Mouse (Mus musculus): ENCODE measurements around the gene Tmprss11f. TPM values are rescaled to one million over a fixed set of nuclear protein-coding genes. Genes with fewer than 3 reads are reported as not detected.
"Not testable (repeated sequence)": the region's sequence is repeated elsewhere in the genome, so short reads cannot be mapped to it uniquely, and the experiment has no call there.

Gene Tmprss11f
- polyA plus RNA-seq (2015; fragmentation: Nextera tagmentation; extraction: Ambion mirVana) = not detected in 2 replicates

GRCm38 (mm10) chr5:86632324-86632723 lies at the start of gene Tmprss11f:
Gene Tmprss11f, minus strand, starts transcription at chr5:86632424.
- no peak for ATAC-seq
- Histone ChIP-seq H3K27ac (ENCODE audit: low read length) (no peak within 1 kb of the TSS), H3K4me3 (ENCODE audit: low read depth, low read length) (no peak within 1 kb of the TSS), H3K27me3 (ENCODE audit: control insufficient read depth, insufficient read depth, low read depth, low read length) (no peaks in the 10 kb centered on the region), H3K9ac (ENCODE audit: low read depth, low read length) (no peak within 1 kb of the TSS), H3K4me2 (ENCODE audit: low read length) (no peak within 1 kb of the TSS), H3K36me3 (ENCODE audit: control insufficient read depth, insufficient read depth, low read length) (no peaks in the 10 kb centered on the region), H3K9me3 (replicated peaks; ENCODE audit: control insufficient read depth, low read length, poor library complexity, severe bottlenecking) (no peaks in the 10 kb centered on the region), H3K4me1 (ENCODE audit: control insufficient read depth, insufficient read depth, low read length) (no peaks in the 10 kb centered on the region)
- WGBS = 81% methylated on average over 5 of the region's 5 CpGs

- Histone ChIP-seq H3K9ac (ENCODE audit: low read depth, low read length) (no peak within 1 kb of the TSS), H3K27ac (ENCODE audit: low read length) (no peak within 1 kb of the TSS), H3K27me3 (ENCODE audit: control insufficient read depth, insufficient read depth, low read depth, low read length) (no peaks in the 10 kb centered on the region), H3K4me2 (ENCODE audit: low read length) (no peak within 1 kb of the TSS), H3K9me3 (replicated peaks; ENCODE audit: control insufficient read depth, low read length, poor library complexity, severe bottlenecking) (no peaks in the 10 kb centered on the region), H3K4me3 (ENCODE audit: low read depth, low read length) (no peak within 1 kb of the TSS), H3K4me1 (ENCODE audit: control insufficient read depth, insufficient read depth, low read length) (no peaks in the 10 kb centered on the region), H3K36me3 (ENCODE audit: control insufficient read depth, insufficient read depth, low read length) (no peaks in the 10 kb centered on the region)
- ATAC-seq = no peak
- 85% methylated on average over 5 of the region's 5 CpGs for WGBS
Observed at GRCm38 (mm10) chr5:86676262-86676661, 44.0 kb upstream of the Tmprss11f start, which contains the start of gene Tmprss11b. Gene Tmprss11b, minus strand, starts transcription at chr5:86676362.

GRCm38 (mm10) chr5:86649185-86649584 lies 17.0 kb upstream of the Tmprss11f start:
- ATAC-seq; H3K9me3 ChIP-seq (replicated peaks; ENCODE audit: control insufficient read depth, low read length, poor library complexity, severe bottlenecking); H3K27me3 ChIP-seq (ENCODE audit: control insufficient read depth, insufficient read depth, low read depth, low read length); H3K36me3 ChIP-seq (ENCODE audit: control insufficient read depth, insufficient read depth, low read length); H3K9ac ChIP-seq (ENCODE audit: low read depth, low read length); H3K4me3 ChIP-seq (ENCODE audit: low read depth, low read length); H3K4me2 ChIP-seq (ENCODE audit: low read length); H3K27ac ChIP-seq (ENCODE audit: low read length); H3K4me1 ChIP-seq (ENCODE audit: control insufficient read depth, insufficient read depth, low read length): not testable (repeated sequence)
- 22% methylated on average over 4 of the region's 4 CpGs for WGBS

- Histone ChIP-seq H3K9me3 (replicated peaks; ENCODE audit: control insufficient read depth, low read length, poor library complexity, severe bottlenecking) (no peaks in the 10 kb centered on the region), H3K4me1 (ENCODE audit: control insufficient read depth, insufficient read depth, low read length) (no peaks in the 10 kb centered on the region), H3K27ac (ENCODE audit: low read length) (no peak overlapping the region), H3K4me2 (ENCODE audit: low read length) (no peak overlapping the region), H3K4me3 (ENCODE audit: low read depth, low read length) (no peak overlapping the region), H3K9ac (ENCODE audit: low read depth, low read length) (no peak overlapping the region), H3K27me3 (ENCODE audit: control insufficient read depth, insufficient read depth, low read depth, low read length) (no peaks in the 10 kb centered on the region), H3K36me3 (ENCODE audit: control insufficient read depth, insufficient read depth, low read length) (no peaks in the 10 kb centered on the region)
- ATAC-seq = no peak
- WGBS = 72% methylated on average over 3 of the region's 3 CpGs
Observed at GRCm38 (mm10) chr5:86640795-86641194, 8.6 kb upstream of the Tmprss11f start.

- H3K4me3 ChIP-seq (ENCODE audit: low read depth, low read length) = no peak overlapping the region
- no peak overlapping the region for H3K9ac ChIP-seq (ENCODE audit: low read depth, low read length)
- H3K4me1 ChIP-seq (ENCODE audit: control insufficient read depth, insufficient read depth, low read length) = no peaks in the 10 kb centered on the region
- H3K36me3 ChIP-seq (ENCODE audit: control insufficient read depth, insufficient read depth, low read length) = no peaks in the 10 kb centered on the region
- no peaks in the 10 kb centered on the region for H3K27me3 ChIP-seq (ENCODE audit: control insufficient read depth, insufficient read depth, low read depth, low read length)
- H3K27ac ChIP-seq (ENCODE audit: low read length) = no peak overlapping the region
- ATAC-seq = no peak
- H3K4me2 ChIP-seq (ENCODE audit: low read length) = no peak overlapping the region
- 84% methylated on average over 2 of the region's 2 CpGs for WGBS
- no peaks in the 10 kb centered on the region for H3K9me3 ChIP-seq (replicated peaks; ENCODE audit: control insufficient read depth, low read length, poor library complexity, severe bottlenecking)
Observed at GRCm38 (mm10) chr5:86630700-86631099, 1.5 kb downstream of the Tmprss11f start.

- no peak for ATAC-seq
- Histone ChIP-seq H3K36me3 (ENCODE audit: control insufficient read depth, insufficient read depth, low read length) (no peaks in the 10 kb centered on the region), H3K9me3 (replicated peaks; ENCODE audit: control insufficient read depth, low read length, poor library complexity, severe bottlenecking) (no peaks in the 10 kb centered on the region), H3K4me3 (ENCODE audit: low read depth, low read length) (no peak overlapping the region), H3K27ac (ENCODE audit: low read length) (no peak overlapping the region), H3K27me3 (ENCODE audit: control insufficient read depth, insufficient read depth, low read depth, low read length) (no peaks in the 10 kb centered on the region), H3K4me2 (ENCODE audit: low read length) (no peak overlapping the region), H3K4me1 (ENCODE audit: control insufficient read depth, insufficient read depth, low read length) (no peaks in the 10 kb centered on the region), H3K9ac (ENCODE audit: low read depth, low read length) (no peak overlapping the region)
- 82% methylated on average over 1 of the region's 1 CpGs for WGBS
Observed at GRCm38 (mm10) chr5:86621778-86622177, 10.4 kb downstream of the Tmprss11f start.

GRCm38 (mm10) chr5:86585896-86586295 lies 46.3 kb downstream of the Tmprss11f start:
- Histone ChIP-seq H3K4me1 (ENCODE audit: control insufficient read depth, insufficient read depth, low read length) (no peaks in the 10 kb centered on the region), H3K4me3 (ENCODE audit: low read depth, low read length) (no peak overlapping the region), H3K9me3 (replicated peaks; ENCODE audit: control insufficient read depth, low read length, poor library complexity, severe bottlenecking) (no peaks in the 10 kb centered on the region), H3K9ac (ENCODE audit: low read depth, low read length) (no peak overlapping the region), H3K36me3 (ENCODE audit: control insufficient read depth, insufficient read depth, low read length) (no peaks in the 10 kb centered on the region), H3K27me3 (ENCODE audit: control insufficient read depth, insufficient read depth, low read depth, low read length) (no peaks in the 10 kb centered on the region), H3K4me2 (ENCODE audit: low read length) (no peak overlapping the region), H3K27ac (ENCODE audit: low read length) (no peak overlapping the region)
- peak; percentile 56; the same call in 1 of the 2 replicates for ATAC-seq
- 78% methylated on average over 3 of the region's 3 CpGs for WGBS

GRCm38 (mm10) chr5:86582618-86583017 lies 49.6 kb downstream of the Tmprss11f start:
- Histone ChIP-seq H3K9ac (ENCODE audit: low read depth, low read length) (no peak overlapping the region), H3K36me3 (ENCODE audit: control insufficient read depth, insufficient read depth, low read length) (no peaks in the 10 kb centered on the region), H3K27ac (ENCODE audit: low read length) (no peak overlapping the region), H3K27me3 (ENCODE audit: control insufficient read depth, insufficient read depth, low read depth, low read length) (no peaks in the 10 kb centered on the region), H3K4me2 (ENCODE audit: low read length) (no peak overlapping the region), H3K9me3 (replicated peaks; ENCODE audit: control insufficient read depth, low read length, poor library complexity, severe bottlenecking) (no peaks in the 10 kb centered on the region), H3K4me1 (ENCODE audit: control insufficient read depth, insufficient read depth, low read length) (no peaks in the 10 kb centered on the region), H3K4me3 (ENCODE audit: low read depth, low read length) (no peak overlapping the region)
- WGBS = 73% methylated on average over 5 of the region's 5 CpGs
- peak; percentile 28; the same call in 1 of the 2 replicates for ATAC-seq

GRCm38 (mm10) chr5:86581998-86582397 lies 50.2 kb downstream of the Tmprss11f start:
- ATAC-seq = peak; percentile 62; the same call in 1 of the 2 replicates

More at GRCm38 (mm10) chr5:86581998-86582397, 50.2 kb downstream of the Tmprss11f start:
- Histone ChIP-seq H3K36me3 (ENCODE audit: control insufficient read depth, insufficient read depth, low read length) (no peaks in the 10 kb centered on the region), H3K9ac (ENCODE audit: low read depth, low read length) (no peak overlapping the region), H3K4me1 (ENCODE audit: control insufficient read depth, insufficient read depth, low read length) (no peaks in the 10 kb centered on the region), H3K4me2 (ENCODE audit: low read length) (no peak overlapping the region), H3K9me3 (replicated peaks; ENCODE audit: control insufficient read depth, low read length, poor library complexity, severe bottlenecking) (no peaks in the 10 kb centered on the region), H3K27me3 (ENCODE audit: control insufficient read depth, insufficient read depth, low read depth, low read length) (no peaks in the 10 kb centered on the region), H3K4me3 (ENCODE audit: low read depth, low read length) (no peak overlapping the region), H3K27ac (ENCODE audit: low read length) (no peak overlapping the region)
- WGBS = 36% methylated on average over 5 of the region's 5 CpGs

All from midbrain, embryonic 16.5 days (tissue).